Mouse (Mus musculus): ENCODE results near the gene Hmcn1. TPM values are rescaled to one million over a fixed set of nuclear protein-coding genes. Genes with fewer than 3 reads are reported as not detected.

The Hmcn1 gene
- total RNA-seq, 4 experiments from 2014 or later: 1.2 to 2.5 (median 1.8) TPM

DNA sequence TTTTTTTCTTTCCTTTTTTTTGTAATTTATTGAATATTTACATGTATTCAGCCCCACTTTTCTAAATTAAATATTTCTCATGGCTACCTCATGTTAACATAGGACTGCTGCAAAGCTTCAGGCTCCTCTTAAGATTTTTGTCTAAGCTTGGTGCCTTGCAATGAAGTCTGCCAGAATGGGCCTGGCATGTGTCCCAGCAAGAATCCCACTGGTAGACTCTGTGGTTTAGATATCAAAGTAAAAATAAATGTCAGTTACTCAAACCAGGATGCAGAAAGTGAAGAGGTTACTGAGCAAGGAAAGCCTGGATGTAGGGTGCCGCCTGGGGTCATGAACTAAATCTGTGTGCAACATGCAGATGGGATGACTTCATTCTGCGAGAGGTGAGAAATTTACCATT, 217.5 kb downstream of the Hmcn1 start:
- no peak for DNase-seq

DNA sequence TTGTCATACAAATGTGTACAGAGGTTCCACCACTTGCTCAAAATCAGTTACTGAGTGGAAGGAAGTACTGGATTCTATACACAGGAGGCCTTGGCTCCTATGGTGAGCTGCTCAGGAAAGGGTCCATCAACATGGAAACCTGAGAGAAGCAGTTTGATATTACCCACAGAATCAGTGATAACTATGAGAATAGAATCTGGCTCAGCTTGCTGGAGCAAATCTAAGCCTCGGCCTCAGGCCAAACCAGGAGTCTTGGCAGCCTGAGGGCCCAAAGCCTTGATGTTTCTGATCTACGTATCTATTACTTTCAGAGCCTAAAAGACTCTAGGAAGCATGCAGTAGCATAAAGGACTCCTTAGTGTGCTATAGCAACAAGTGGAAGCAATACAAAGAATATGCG, 220.3 kb downstream of the Hmcn1 start:
- no peak for DNase-seq

DNA sequence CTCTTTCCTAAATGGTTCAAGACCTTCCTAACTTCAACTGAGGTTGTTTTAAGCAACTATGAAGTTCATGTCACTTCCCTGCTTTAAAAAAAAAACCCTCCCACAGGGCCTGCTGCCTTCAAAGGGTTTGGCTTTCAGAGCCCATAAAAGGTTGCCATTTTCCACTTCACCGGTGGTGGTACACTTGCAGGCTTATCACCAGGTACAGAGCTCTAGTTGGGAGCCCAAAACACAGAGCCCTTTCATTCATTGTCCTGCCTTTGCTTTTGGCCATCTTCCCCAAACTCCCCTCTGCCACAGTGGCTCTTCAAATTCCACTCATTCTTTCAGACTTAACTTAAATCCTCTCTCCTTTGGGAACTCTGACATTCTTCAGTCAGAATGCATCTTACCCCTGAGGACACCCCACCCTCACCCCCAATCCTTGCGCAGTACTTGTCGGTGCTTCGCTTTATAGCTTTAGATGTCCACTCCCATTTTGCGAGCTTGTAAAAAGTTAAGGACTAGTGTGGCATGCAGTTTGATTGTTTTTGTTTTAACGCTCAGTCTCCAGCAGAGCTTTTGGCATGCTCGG, 222.2 kb downstream of the Hmcn1 start:
- no peak for DNase-seq

DNA sequence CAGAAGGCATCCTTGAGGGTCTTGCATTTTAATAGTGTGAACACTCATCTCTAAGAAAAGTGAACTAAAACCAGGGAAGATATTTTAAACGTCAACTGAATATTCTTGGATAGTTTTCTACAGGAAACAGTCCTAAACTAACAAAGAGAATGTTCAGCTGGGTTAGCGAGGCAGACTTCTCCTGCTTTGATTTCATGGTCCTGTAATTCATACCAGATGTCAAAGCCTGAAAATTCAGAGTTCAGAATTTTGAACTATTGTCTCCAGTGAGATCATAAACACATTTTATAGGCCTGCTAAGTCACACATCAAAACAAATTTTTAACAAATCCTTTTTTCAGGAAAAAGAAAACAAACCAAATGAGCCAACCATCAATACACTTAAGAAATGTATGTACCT, 223.4 kb downstream of the Hmcn1 start:
- no peak for DNase-seq

DNA sequence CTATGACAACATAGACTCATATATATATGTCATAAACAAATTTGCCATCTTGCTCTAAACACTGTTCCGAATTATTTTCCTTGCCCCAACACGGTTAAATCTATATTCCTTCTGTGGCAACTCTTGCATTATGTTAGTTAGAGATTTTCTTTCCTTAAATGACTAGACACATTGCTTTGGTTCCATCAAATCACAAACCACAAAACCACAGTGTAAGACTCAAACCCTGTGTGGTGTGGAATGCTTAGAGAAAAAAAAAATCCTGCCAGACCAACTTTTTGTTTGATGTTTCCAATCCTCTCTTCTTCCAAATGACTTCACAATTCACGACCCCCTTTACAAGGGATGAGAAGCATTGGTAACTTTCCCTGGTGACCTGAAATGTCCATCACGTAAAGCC, 231.6 kb downstream of the Hmcn1 start:
- DNase-seq: no peak

DNA sequence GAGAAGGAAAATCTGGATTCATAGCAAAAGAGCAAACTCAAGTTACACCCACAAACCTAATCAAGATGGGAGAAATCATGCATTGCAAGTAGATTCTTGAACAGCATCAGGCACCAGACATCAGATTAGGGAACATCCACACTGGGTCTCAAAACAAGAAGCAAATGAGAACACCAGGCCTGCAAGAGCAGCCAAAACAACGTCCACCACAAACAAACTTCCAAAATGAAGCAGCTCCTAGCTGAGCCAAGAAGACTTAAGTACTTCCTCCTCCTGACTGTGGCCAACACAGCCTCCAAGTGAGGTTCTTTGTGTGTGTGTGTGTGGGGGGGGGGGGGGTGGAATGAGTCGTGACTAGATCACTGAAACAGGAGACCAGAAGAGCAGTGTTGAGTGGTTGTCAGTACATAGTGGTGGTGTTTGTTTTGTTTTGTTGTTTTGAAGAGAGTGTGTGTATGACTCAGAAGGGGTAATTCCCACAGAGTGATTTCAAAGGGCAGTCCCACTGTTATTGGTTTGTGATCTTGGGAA, 232.4 kb downstream of the Hmcn1 start:
- no peak for DNase-seq

DNA sequence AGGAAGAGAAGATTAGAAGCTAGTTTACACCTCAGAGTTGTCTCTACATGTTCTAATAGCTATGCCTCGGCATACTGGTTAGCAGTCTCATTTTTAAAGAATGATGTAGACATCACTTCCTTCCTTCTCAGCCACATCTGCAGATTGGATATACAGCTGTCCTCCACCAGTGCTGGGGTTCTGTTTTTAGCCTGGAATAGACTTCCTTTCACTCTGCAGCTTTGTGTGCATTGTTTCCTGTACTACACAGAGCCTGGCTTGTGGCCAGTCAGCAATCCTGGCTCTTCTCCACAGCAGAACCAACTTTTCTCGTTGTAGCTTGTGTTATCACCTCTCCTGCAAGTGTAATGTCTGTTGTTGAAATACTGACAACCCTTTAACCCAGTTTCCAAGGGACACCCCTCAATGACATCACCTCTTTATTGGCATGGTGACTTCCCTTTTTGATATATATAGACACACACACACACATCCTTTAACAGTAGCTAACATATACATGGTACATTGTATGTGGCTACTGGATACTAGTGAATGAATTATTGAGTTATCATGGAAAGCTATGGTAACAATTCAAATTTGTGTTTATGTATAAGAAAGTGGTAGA, 233.7 kb downstream of the Hmcn1 start:
- no peak for DNase-seq

DNA sequence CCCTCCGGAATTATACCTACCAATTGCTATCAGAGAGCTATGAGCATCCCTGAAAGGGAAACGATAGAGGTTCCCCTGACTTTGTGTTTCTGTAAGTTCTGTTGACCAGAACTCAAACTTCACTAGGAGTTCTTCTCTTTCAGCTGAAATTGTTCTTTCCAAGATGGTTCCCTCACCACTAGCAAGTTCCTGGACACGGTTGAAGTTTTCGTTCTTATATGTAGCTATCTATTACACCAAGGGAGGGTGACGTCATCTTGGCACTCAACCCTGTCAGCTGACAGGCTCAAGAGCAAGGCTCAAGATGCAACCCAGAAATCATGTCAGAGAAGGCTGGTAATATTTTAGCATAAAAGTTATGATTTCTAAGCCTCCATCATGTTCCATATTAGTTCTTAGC, 239.3 kb downstream of the Hmcn1 start:
- DNase-seq: no peak

DNA sequence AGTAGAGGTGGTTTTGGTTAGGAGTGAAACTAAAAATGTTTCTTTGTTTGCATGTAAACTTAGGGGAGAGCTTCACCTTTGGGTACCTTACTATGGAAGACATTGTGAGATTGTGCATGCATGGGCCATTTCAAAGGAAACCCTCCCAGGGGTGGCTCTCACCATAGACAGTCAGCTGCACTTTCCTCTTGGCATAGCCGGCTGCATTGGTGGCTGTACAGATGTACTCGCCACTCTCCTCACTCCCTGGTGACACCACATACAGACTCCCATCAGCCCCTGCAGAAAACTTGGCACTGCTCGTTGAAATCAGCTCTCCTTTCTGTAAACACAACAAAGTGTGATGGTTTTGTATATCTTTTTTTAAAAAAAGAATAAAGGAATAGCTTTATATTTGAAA, 244.5 kb downstream of the Hmcn1 start:
- no peak for DNase-seq

DNA sequence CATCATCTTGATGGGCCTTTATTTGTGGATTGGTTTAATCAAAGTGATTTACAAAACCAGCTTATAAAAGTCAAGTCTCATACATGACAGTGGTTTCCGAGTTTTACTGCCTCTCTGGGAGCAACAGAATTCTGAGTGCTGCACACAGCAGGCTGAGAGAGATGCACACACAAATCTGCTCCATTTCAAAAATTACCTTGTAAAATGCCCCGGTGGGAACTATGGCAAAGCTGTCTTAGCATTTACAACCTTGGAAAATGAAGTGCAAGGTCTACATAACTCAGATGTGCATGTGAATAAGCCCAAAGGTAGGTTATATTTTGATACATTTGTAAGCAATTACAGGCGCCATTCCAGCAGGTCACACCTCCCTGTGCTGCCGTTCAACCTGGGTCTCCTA, 245.5 kb downstream of the Hmcn1 start:
- no peak for DNase-seq

DNA sequence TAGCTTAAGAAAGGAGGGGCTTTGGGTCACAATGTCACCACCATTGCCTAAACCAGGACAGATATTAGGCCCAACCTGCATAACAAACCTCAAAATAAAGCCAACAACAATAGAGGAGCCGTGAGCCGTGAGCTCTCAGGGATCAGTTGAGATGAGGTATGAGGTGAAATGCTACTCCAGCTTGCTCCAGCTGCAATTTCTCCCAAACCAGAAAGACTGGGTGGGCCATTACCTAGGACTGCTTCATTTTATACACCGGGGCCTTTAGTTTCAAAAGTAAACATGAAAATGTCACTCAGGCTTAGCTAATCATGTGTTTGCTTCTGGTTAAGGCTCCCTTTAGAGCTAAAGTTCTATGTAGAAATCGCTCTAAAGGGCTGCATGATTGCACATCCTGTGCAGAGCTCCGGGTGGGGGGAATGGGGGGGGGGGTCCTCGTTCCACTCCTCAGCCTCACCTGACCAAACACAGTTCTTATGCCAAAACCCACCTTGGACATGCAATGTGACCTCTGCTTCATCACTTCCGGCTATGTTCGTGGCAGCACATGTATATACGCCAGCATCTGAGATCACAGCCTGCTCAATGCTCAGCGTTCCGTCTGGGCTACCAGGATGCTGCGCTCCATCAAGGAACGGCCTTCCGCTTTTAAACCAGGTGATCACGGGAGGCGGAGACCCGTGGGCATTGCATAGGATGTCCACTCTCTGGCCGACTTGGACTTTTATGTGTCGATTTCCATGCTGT, 250.0 kb downstream of the Hmcn1 start:
- no peak for DNase-seq

DNA sequence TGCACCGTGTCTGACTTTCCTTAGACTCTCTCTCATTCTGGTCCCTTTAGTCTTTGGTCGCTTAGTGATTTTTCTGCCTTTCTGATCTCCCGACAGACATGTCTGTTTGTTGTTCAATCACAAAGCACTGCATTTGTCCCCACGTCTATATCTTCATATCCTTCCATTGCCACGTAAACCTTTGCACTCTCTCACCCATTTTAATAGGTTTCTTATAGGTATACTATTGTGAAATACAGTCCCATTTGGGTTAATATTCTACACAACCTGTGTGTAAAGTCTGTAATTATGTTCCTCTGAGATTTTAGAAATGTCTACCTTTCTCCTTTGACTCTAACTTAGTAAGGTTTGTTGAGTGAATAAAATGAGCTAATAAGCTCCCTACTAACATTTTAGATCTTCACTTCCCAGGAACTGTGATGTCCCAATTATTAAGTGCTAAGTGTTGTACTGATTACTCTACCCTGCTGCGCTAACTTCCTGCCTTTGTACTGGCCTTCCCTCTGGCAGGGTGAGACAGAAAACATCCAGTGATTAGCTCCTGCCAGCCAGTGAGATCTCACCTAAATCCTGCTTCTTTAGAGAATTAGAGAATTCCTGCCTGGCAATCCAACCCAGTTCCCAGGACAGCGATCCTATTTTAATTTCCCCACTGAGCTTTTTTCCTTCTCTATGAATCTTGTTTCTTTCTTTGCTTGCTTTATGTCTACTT, 250.7 kb downstream of the Hmcn1 start:
- DNase-seq: no peak

DNA sequence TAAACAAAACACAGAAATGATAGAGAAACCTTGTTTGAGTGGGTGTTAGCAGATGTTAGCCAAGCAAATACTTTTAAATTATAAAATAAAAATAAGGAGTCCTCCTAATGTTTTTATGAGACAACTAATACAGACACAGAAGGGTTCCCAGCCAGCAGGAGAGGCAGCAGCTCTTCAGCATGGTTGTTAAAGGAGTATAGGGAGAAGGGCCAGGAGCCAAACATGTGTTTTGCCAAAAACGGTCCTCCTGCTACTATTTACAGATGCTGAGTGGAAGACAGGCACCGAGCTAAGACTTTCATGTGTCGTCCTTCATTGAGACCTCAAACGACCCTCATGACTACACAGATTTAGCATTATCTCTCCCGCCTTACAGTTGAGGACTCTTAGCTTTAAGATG, 281.8 kb downstream of the Hmcn1 start:
- no peak for DNase-seq

DNA sequence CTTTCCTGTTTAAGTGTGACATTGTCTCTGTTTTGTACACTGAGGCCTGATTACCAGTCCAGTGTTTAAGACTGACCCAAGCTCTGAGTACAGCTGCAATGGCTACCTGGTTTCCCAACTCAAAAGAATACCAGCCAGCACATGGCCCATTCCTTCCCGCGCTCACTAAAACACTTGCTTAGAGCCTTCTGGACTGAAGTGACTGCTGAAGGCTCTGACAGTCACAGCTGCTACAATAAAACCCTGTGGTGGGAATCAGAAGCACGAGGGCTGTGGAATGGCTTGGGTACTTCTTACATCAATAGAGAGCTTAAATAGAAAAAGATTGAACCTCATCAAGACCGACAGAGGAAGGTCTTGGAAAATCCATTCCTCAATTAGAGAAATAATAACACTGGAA, 286.7 kb downstream of the Hmcn1 start:
- DNase-seq: no peak

DNA sequence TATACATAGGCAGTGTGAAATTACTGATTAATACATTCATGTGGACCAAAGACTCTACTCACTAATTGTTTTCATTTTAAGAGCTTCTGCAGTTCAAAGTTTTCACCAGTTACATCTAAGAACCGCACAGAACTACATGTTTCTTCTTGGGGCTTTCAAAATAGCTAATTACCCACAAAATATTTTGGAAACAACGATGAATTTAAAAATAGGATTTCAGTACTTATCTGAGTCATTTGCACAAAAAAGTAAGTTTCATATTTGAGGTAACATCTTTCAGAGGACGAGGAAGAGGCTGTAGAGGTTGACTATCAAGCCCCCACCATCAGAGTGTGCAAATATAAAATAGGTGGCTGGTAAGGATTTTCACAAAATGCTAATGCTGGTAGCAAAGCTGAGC, 295.5 kb downstream of the Hmcn1 start:
- no peak for DNase-seq

DNA sequence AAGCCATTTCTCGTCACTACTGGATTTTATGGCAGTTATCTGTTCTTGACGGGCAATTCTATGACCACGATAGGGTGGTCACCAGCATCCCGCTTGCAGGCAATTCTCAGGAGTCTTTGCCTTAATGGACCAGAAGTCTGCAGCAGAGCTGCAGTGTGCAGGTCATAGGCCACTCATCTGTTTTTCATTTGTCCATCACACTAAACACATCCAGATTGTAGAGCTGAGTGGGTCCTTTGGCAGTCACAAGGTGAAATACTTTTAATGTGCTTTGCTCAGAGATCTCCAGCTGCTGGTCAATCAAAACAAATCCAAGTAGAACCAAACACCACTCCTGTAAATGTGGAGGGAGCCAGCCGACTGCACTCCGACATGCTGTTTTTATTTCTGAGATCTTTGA, 311.2 kb downstream of the Hmcn1 start:
- DNase-seq: no peak

DNA sequence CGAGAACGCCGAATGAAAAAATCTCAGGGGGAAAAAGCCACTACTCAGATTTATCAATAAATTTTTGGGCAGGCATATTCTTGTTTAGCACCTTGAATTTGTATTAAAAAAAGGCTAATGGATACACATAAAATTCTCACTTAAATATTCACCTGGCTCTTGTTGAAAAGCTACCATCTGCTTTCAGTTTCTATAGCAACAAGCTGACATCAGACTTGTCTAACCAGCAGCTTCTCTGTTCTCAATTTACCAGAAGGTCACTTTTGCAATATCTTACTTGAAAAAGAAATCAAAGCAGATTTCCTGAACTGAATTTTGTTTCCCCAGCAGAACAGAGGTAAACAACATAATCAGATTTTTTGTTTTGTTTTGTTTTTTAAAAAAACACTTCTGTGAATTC, 311.8 kb downstream of the Hmcn1 start:
- DNase-seq: no peak

DNA sequence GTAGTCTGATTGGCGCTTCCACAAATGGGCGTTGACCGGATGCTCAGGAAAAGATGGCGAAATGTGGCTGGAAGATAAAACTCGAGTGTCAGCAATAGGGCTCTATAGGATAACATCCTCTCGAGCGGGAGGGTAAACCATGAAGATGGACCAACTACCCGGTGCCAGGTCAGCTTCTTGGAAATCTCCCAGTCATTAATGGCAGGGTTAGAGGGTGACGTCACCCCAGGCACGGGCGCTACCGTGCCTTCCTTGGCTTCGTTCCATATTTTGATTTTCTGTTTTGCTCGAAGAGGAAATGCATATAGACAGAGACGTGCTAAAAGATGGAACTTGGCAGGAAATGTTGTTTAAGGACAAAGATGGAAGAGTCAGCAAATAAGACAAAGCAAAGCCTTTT, 312.2 kb downstream of the Hmcn1 start:
- no peak for DNase-seq

DNA sequence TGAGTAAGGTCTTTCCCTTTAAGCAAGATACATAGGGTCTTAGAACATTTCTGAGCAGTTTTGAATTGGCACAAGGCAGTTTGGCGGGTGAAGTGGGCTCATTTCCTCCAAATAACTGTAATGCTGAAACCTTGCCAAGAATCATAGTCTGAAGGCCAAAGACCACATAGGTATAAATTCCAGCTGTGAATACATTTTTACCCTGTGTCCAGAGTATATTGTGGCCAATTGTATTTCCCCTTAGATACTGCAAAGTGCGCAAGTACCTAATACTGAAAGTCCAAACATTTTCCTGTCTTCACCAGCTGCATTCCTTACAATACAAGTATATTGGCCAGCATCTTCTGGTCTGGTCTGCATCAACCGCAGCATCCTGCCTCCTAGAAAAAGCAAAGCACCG, 312.9 kb downstream of the Hmcn1 start:
- no peak for DNase-seq

DNA sequence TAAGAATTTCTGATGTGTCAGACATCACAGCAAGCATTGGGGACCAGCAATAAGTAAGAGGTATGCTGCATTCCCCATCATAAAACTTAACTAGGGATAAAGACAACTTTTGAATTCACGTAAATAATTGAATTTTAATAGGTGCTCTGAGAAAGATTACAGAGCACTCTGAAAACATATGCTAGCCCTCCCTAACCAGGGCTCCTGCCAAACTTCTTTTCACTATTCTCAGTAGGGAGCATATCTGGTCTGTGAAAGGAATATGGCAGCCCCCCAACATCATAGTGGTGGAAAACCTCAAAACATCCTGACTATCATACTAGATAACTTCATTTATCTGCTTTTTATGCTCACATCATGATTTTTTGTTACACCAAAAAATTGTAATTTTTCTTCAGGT, 347.9 kb downstream of the Hmcn1 start:
- no peak for DNase-seq

DNA sequence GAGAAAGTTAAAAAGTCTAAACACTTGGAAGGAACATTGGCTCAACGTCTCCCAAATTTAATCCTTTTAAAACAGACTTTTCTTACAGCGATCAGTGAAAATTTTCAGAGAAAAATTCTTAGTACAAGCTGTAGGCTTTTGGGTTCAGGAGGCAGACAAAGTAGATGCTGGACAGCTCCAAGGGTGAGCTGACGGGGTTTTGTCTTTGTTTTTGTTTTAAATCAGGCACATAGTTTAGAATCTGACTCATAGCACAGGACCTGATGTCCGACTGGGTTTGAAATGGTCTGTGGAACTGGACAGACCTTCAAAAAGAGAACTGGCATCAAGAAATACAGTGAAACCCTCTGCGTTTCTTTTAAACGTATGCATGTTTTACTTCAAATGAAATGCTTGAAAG, 353.7 kb downstream of the Hmcn1 start:
- DNase-seq: no peak

DNA sequence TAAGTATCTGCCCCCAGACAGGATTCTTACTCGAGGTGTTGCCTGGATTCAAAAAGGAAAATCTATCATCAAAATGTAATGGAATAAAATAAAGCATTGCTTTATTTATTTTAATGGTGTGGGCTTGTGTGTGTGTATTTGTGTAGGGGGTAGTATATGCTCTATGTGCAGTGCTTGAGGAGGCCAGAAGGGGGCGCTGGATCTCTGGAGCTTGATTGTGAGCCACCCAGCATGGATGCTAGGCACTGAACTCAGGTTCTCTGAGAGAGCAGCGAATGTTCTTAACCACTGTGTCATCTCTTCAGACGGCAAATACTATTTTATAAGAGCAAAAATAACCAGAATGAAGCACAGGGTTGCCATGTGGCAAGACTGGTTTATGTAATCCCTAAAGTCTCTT, 360.7 kb downstream of the Hmcn1 start:
- DNase-seq: no peak

DNA sequence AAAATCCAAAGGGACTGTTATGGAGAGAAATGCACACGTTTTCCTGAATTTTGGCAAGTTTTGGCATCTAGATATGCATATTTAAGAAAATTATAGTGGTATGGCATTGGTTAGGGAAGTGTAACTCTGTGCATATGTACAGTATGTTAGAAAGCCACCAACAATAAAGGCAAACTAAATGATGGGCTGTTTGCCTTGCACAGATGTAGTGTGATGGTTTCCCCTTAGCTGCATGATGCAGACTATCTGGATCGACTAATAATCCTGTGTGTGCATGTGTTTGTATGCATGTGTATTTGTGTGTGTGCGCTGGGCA, 361.4 kb downstream of the Hmcn1 start:
- DNase-seq: no peak
